Mouse (Mus musculus): ENCODE measurements around the gene Them7. TPM values are rescaled to one million over a fixed set of nuclear protein-coding genes. Genes with fewer than 3 reads are reported as not detected.

Them7 gene
- total and polyA plus RNA-seq, 3 experiments: not detected

- no peaks in the 10 kb centered on the region for H3K9me3 ChIP-seq (replicated peaks)
- H3K36me3 ChIP-seq (replicated peaks): no peaks in the 10 kb centered on the region
- H3K4me3 ChIP-seq (ENCODE audit: low read depth, low read length): no peak overlapping the region
- TF ChIP-seq GATA1 (IDR thresholded peaks at IDR 0.05; ENCODE audit: borderline replicate concordance, low read length) (no peak), TAL1 (conservative IDR thresholded peaks at IDR 0.05; ENCODE audit: low read depth, low read length) (no peak), CTCF (IDR thresholded peaks at IDR 0.05; ENCODE audit: low read depth, low read length) (no peak), POLR2AphosphoS5 (IDR thresholded peaks at IDR 0.05; ENCODE audit: insufficient replicate concordance, low read depth, low read length) (no peak), GATA2 (IDR thresholded peaks at IDR 0.05; ENCODE audit: borderline replicate concordance, low read depth, low read length) (no peak)
- DNase-seq (ENCODE audit: low spot score) (no peak), ATAC-seq (ENCODE audit: extremely low read depth, insufficient number of reproducible peaks, low FRiP score, poor library complexity, severe bottlenecking) (no peak)
- H3K27me3 ChIP-seq (ENCODE audit: insufficient read depth, low read length): peaks cover 2% of the 10 kb centered on the region; the same call in 1 of the 2 replicates
- H3K4me1 ChIP-seq (ENCODE audit: insufficient read depth, low read depth, low read length): no peaks in the 10 kb centered on the region
Observed at GRCm38 (mm10) chr2:105301531-105301930, 77.4 kb downstream of the Them7 start.

GRCm38 (mm10) chr2:105303962-105304514 is 79.9 kb downstream of the Them7 start:
- peaks cover 2% of the 10 kb centered on the region; the same call in 1 of the 2 replicates for H3K27me3 ChIP-seq (ENCODE audit: insufficient read depth, low read length)
- no peak for TF ChIP-seq CTCF (IDR thresholded peaks at IDR 0.05; ENCODE audit: low read depth, low read length)
- no peak for TF ChIP-seq GATA2 (IDR thresholded peaks at IDR 0.05; ENCODE audit: borderline replicate concordance, low read depth, low read length)
- TF ChIP-seq POLR2AphosphoS5 (IDR thresholded peaks at IDR 0.05; ENCODE audit: insufficient replicate concordance, low read depth, low read length): no peak
- no peak for TF ChIP-seq GATA1 (IDR thresholded peaks at IDR 0.05; ENCODE audit: borderline replicate concordance, low read length)
- TF ChIP-seq TAL1 (conservative IDR thresholded peaks at IDR 0.05; ENCODE audit: low read depth, low read length): no peak
- H3K4me1 ChIP-seq (ENCODE audit: insufficient read depth, low read depth, low read length): no peaks in the 10 kb centered on the region
- ATAC-seq (ENCODE audit: extremely low read depth, insufficient number of reproducible peaks, low FRiP score, poor library complexity, severe bottlenecking) (no peak), DNase-seq (ENCODE audit: low spot score) (no peak)
- no peak overlapping the region for H3K4me3 ChIP-seq (ENCODE audit: low read depth, low read length)
- H3K9me3 ChIP-seq (replicated peaks): no peaks in the 10 kb centered on the region
- no peaks in the 10 kb centered on the region for H3K36me3 ChIP-seq (replicated peaks)

GRCm38 (mm10) chr2:105305876-105306275 is 81.8 kb downstream of the Them7 start:
- DNase-seq (ENCODE audit: low spot score) (no peak), ATAC-seq (ENCODE audit: extremely low read depth, insufficient number of reproducible peaks, low FRiP score, poor library complexity, severe bottlenecking) (no peak)
- Histone ChIP-seq H3K27me3 (ENCODE audit: insufficient read depth, low read length) (peaks cover 2% of the 10 kb centered on the region; the same call in 1 of the 2 replicates), H3K4me1 (ENCODE audit: insufficient read depth, low read depth, low read length) (no peaks in the 10 kb centered on the region), H3K4me3 (ENCODE audit: low read depth, low read length) (no peak overlapping the region), H3K9me3 (replicated peaks) (no peaks in the 10 kb centered on the region), H3K36me3 (replicated peaks) (no peaks in the 10 kb centered on the region)
- TF ChIP-seq GATA2 (IDR thresholded peaks at IDR 0.05; ENCODE audit: borderline replicate concordance, low read depth, low read length): no peak
- TF ChIP-seq GATA1 (IDR thresholded peaks at IDR 0.05; ENCODE audit: borderline replicate concordance, low read length): no peak
- TF ChIP-seq CTCF (IDR thresholded peaks at IDR 0.05; ENCODE audit: low read depth, low read length): no peak
- TF ChIP-seq TAL1 (conservative IDR thresholded peaks at IDR 0.05; ENCODE audit: low read depth, low read length): no peak

- H3K4me3 ChIP-seq (ENCODE audit: low read depth, low read length): no peak overlapping the region
- no peaks in the 10 kb centered on the region for H3K4me1 ChIP-seq (ENCODE audit: insufficient read depth, low read depth, low read length)
- H3K36me3 ChIP-seq (replicated peaks): no peaks in the 10 kb centered on the region
- DNase-seq (ENCODE audit: low spot score): no peak
- no peaks in the 10 kb centered on the region for H3K27me3 ChIP-seq (ENCODE audit: insufficient read depth, low read length)
- TF ChIP-seq CTCF (IDR thresholded peaks at IDR 0.05; ENCODE audit: low read depth, low read length) (peak; percentile 30), POLR2AphosphoS5 (IDR thresholded peaks at IDR 0.05; ENCODE audit: insufficient replicate concordance, low read depth, low read length) (no peak)
- no peaks in the 10 kb centered on the region for H3K9me3 ChIP-seq (replicated peaks)
- ATAC-seq (ENCODE audit: extremely low read depth, insufficient number of reproducible peaks, low FRiP score, poor library complexity, severe bottlenecking): no peak
Observed at GRCm38 (mm10) chr2:105311414-105311813, 87.3 kb downstream of the Them7 start.

GRCm38 (mm10) chr2:105311991-105312390 is 87.9 kb downstream of the Them7 start:
- ATAC-seq (ENCODE audit: extremely low read depth, insufficient number of reproducible peaks, low FRiP score, poor library complexity, severe bottlenecking) (no peak), DNase-seq (ENCODE audit: low spot score) (no peak)
- H3K9me3 ChIP-seq (replicated peaks): no peaks in the 10 kb centered on the region
- no peaks in the 10 kb centered on the region for H3K27me3 ChIP-seq (ENCODE audit: insufficient read depth, low read length)
- no peak overlapping the region for H3K4me3 ChIP-seq (ENCODE audit: low read depth, low read length)
- H3K36me3 ChIP-seq (replicated peaks): no peaks in the 10 kb centered on the region
- no peaks in the 10 kb centered on the region for H3K4me1 ChIP-seq (ENCODE audit: insufficient read depth, low read depth, low read length)
- TF ChIP-seq CTCF (IDR thresholded peaks at IDR 0.05; ENCODE audit: low read depth, low read length): no peak
- TF ChIP-seq POLR2AphosphoS5 (IDR thresholded peaks at IDR 0.05; ENCODE audit: insufficient replicate concordance, low read depth, low read length): no peak
- no peak for TF ChIP-seq GATA2 (IDR thresholded peaks at IDR 0.05; ENCODE audit: borderline replicate concordance, low read depth, low read length)
- no peak for TF ChIP-seq TAL1 (conservative IDR thresholded peaks at IDR 0.05; ENCODE audit: low read depth, low read length)
- TF ChIP-seq GATA1 (IDR thresholded peaks at IDR 0.05; ENCODE audit: borderline replicate concordance, low read length): no peak

- Histone ChIP-seq H3K36me3 (replicated peaks) (no peaks in the 10 kb centered on the region), H3K4me1 (ENCODE audit: insufficient read depth, low read depth, low read length) (no peaks in the 10 kb centered on the region), H3K4me3 (ENCODE audit: low read depth, low read length) (no peak overlapping the region), H3K27me3 (ENCODE audit: insufficient read depth, low read length) (no peaks in the 10 kb centered on the region), H3K9me3 (replicated peaks) (no peaks in the 10 kb centered on the region)
- TF ChIP-seq GATA1 (IDR thresholded peaks at IDR 0.05; ENCODE audit: borderline replicate concordance, low read length) (no peak), TAL1 (conservative IDR thresholded peaks at IDR 0.05; ENCODE audit: low read depth, low read length) (no peak), GATA2 (IDR thresholded peaks at IDR 0.05; ENCODE audit: borderline replicate concordance, low read depth, low read length) (no peak), CTCF (IDR thresholded peaks at IDR 0.05; ENCODE audit: low read depth, low read length) (no peak), POLR2AphosphoS5 (IDR thresholded peaks at IDR 0.05; ENCODE audit: insufficient replicate concordance, low read depth, low read length) (no peak)
- DNase-seq (ENCODE audit: low spot score) (no peak), ATAC-seq (ENCODE audit: extremely low read depth, insufficient number of reproducible peaks, low FRiP score, poor library complexity, severe bottlenecking) (no peak)
Observed at GRCm38 (mm10) chr2:105313077-105313476, 89.0 kb downstream of the Them7 start.
